Mouse (Mus musculus) hindbrain, embryonic 10.5 days (tissue): ENCODE data around the gene Best1. TPM values are rescaled to one million over a fixed set of nuclear protein-coding genes. Genes with fewer than 3 reads are reported as not detected.

ENCODE experiments used
- DNase-seq: peaks from one replicate; pipeline ENCODE4 v3.0.0-alpha.2; 2017; ENCODE audit warnings: low spot score
- H3K27ac ChIP-seq: fragments of 300-500 bp; sonication (generic); 2 replicates; pipeline ENCODE4 v1.5.1; 2016; ENCODE audit warnings: mild to moderate bottlenecking, moderate library complexity
- H3K27me3 ChIP-seq: fragments of 300-500 bp; sonication (generic); 2 replicates; pipeline ENCODE4 v1.6.1; 2016; ENCODE audit warnings: mild to moderate bottlenecking; ENCODE audit not compliant: poor library complexity, insufficient read depth, severe bottlenecking
- H3K36me3 ChIP-seq: fragments of 300-500 bp; sonication (generic); 2 replicates; pipeline ENCODE4 v1.6.1; 2016; ENCODE audit warnings: mild to moderate bottlenecking, moderate library complexity
- H3K4me1 ChIP-seq: fragments of 300-500 bp; sonication (generic); replicated peaks from 2 replicates; pipeline ENCODE4 v1.6.1; 2016; ENCODE audit warnings: mild to moderate bottlenecking
- H3K4me3 ChIP-seq: fragments of 300-500 bp; sonication (generic); 2 replicates; pipeline ENCODE4 v1.5.1; 2016; ENCODE audit warnings: mild to moderate bottlenecking, moderate library complexity
- H3K9me3 ChIP-seq: fragments of 300-500 bp; sonication (generic); 2 replicates; pipeline ENCODE4 v1.6.1; 2016; ENCODE audit warnings: mild to moderate bottlenecking, moderate library complexity
- WGBS: fragments of 180-500 bp; shearing (Covaris S2); methylation state at CpG from one replicate; pipeline ENCODE4 v1.1.7; 2016; 5-methylcytosine and 5-hydroxymethylcytosine counted together
- polyA plus RNA-seq: library from polyadenylated mRNA; unstranded; fragments of >200 nt; fragmentation: Nextera tagmentation; extraction: Ambion mirVana; gene quantifications from 2 replicates; pipeline ENCODE4 v1.2.1, GENCODE M21; 2016

Best1 gene
- polyA plus RNA-seq, 1 experiment from 2014 or later = 1.8 TPM

GRCm38 (mm10) chr19:9964205-9964916, 37.1 kb downstream of the Best1 start:
- no peaks in the 10 kb centered on the region for H3K27me3 ChIP-seq
- WGBS = 26% methylated on average over 7 of the region's 7 CpGs
- H3K4me3 ChIP-seq = no peak overlapping the region
- peaks cover 9% of the 10 kb centered on the region; the same call in 1 of the 2 replicates for H3K4me1 ChIP-seq
- 0 out of 2 replicates have a peak overlapping the region, but pooled peaks have one; percentile 24 for H3K27ac ChIP-seq
- H3K9me3 ChIP-seq = no peaks in the 10 kb centered on the region
- H3K36me3 ChIP-seq = no peaks in the 10 kb centered on the region
- DNase-seq = no peak

- H3K4me1 ChIP-seq = peaks cover 13% of the 10 kb centered on the region; the same call in 1 of the 2 replicates
- no peaks in the 10 kb centered on the region for H3K9me3 ChIP-seq
- no peak for DNase-seq
- no peaks in the 10 kb centered on the region for H3K27me3 ChIP-seq
- H3K27ac ChIP-seq = no peak overlapping the region
- H3K4me3 ChIP-seq = no peak overlapping the region
- WGBS = 80% methylated on average over 5 of the region's 5 CpGs
- no peaks in the 10 kb centered on the region for H3K36me3 ChIP-seq
These were observed 40.7 kb downstream of the Best1 start for GRCm38 (mm10) chr19:9960769-9961168.

- no peaks in the 10 kb centered on the region for H3K9me3 ChIP-seq
- H3K27ac ChIP-seq = no peak overlapping the region
- 87% methylated on average over 5 of the region's 5 CpGs for WGBS
- H3K36me3 ChIP-seq = no peaks in the 10 kb centered on the region
- DNase-seq = no peak
- H3K4me3 ChIP-seq = no peak overlapping the region
- peaks cover 18% of the 10 kb centered on the region for H3K4me1 ChIP-seq
- no peaks in the 10 kb centered on the region for H3K27me3 ChIP-seq
These were observed 43.5 kb downstream of the Best1 start for GRCm38 (mm10) chr19:9957965-9958364.

GRCm38 (mm10) chr19:9956624-9957388, 44.6 kb downstream of the Best1 start:
- Histone ChIP-seq H3K4me3 (no peak overlapping the region), H3K36me3 (no peaks in the 10 kb centered on the region), H3K27me3 (no peaks in the 10 kb centered on the region), H3K4me1 (peaks cover 18% of the 10 kb centered on the region), H3K9me3 (no peaks in the 10 kb centered on the region), H3K27ac (no peak overlapping the region)
- DNase-seq = no peak
- 79% methylated on average over 4 of the region's 4 CpGs for WGBS

- DNase-seq = no peak
- H3K4me3 ChIP-seq = no peak overlapping the region
- no peaks in the 10 kb centered on the region for H3K27me3 ChIP-seq
- no peak overlapping the region for H3K27ac ChIP-seq
- no peaks in the 10 kb centered on the region for H3K9me3 ChIP-seq
- H3K4me1 ChIP-seq = peaks cover 18% of the 10 kb centered on the region
- H3K36me3 ChIP-seq = no peaks in the 10 kb centered on the region
- 86% methylated on average over 1 of the region's 1 CpGs for WGBS
These were observed 46.0 kb downstream of the Best1 start for GRCm38 (mm10) chr19:9955438-9955837.

GRCm38 (mm10) chr19:9954811-9955202, 46.6 kb downstream of the Best1 start:
- peak overlapping the region; percentile 14 for H3K27ac ChIP-seq
- H3K27me3 ChIP-seq = no peaks in the 10 kb centered on the region
- no peaks in the 10 kb centered on the region for H3K9me3 ChIP-seq
- H3K36me3 ChIP-seq = no peaks in the 10 kb centered on the region
- no peak for DNase-seq
- H3K4me1 ChIP-seq = peaks cover 18% of the 10 kb centered on the region
- H3K4me3 ChIP-seq = no peak overlapping the region
- WGBS = 40% methylated on average over 5 of the region's 5 CpGs

GRCm38 (mm10) chr19:9954055-9954810, 47.2 kb downstream of the Best1 start:
- peak; percentile 46 for DNase-seq
- peak overlapping the region; percentile 14; the same call in 1 of the 2 replicates for H3K27ac ChIP-seq

GRCm38 (mm10) chr19:9952912-9953311, 48.5 kb downstream of the Best1 start:
- no peak overlapping the region for H3K27ac ChIP-seq
- no peaks in the 10 kb centered on the region for H3K9me3 ChIP-seq
- no peak overlapping the region for H3K4me3 ChIP-seq
- H3K27me3 ChIP-seq = no peaks in the 10 kb centered on the region
- WGBS = 88% methylated on average over 3 of the region's 3 CpGs
- peaks cover 18% of the 10 kb centered on the region for H3K4me1 ChIP-seq
- H3K36me3 ChIP-seq = no peaks in the 10 kb centered on the region
- DNase-seq = no peak

More at GRCm38 (mm10) chr19:9954055-9954810, 47.2 kb downstream of the Best1 start:
- Histone ChIP-seq H3K9me3 (no peaks in the 10 kb centered on the region), H3K27me3 (no peaks in the 10 kb centered on the region), H3K4me1 (peaks cover 18% of the 10 kb centered on the region), H3K36me3 (no peaks in the 10 kb centered on the region), H3K4me3 (no peak overlapping the region)
- WGBS = 46% methylated on average over 7 of the region's 7 CpGs

- H3K4me3 ChIP-seq = no peak overlapping the region
- no peaks in the 10 kb centered on the region for H3K9me3 ChIP-seq
- 79% methylated on average over 3 of the region's 3 CpGs for WGBS
- H3K27ac ChIP-seq = no peak overlapping the region
- no peaks in the 10 kb centered on the region for H3K27me3 ChIP-seq
- H3K36me3 ChIP-seq = no peaks in the 10 kb centered on the region
- peaks cover 18% of the 10 kb centered on the region for H3K4me1 ChIP-seq
- DNase-seq = no peak
These were observed 49.0 kb downstream of the Best1 start for GRCm38 (mm10) chr19:9952390-9952789.

- H3K27me3 ChIP-seq = no peaks in the 10 kb centered on the region
- H3K4me1 ChIP-seq = peaks cover 16% of the 10 kb centered on the region
- H3K36me3 ChIP-seq = no peaks in the 10 kb centered on the region
- no peaks in the 10 kb centered on the region for H3K9me3 ChIP-seq
- no peak overlapping the region for H3K27ac ChIP-seq
- WGBS = 93% methylated on average over 3 of the region's 3 CpGs
- H3K4me3 ChIP-seq = no peak overlapping the region
- no peak for DNase-seq
These were observed 54.4 kb downstream of the Best1 start for GRCm38 (mm10) chr19:9946986-9947385.

GRCm38 (mm10) chr19:9945800-9946564, 55.5 kb downstream of the Best1 start:
- Histone ChIP-seq H3K4me1 (peaks cover 26% of the 10 kb centered on the region), H3K4me3 (no peak overlapping the region), H3K9me3 (no peaks in the 10 kb centered on the region), H3K36me3 (no peaks in the 10 kb centered on the region), H3K27me3 (no peaks in the 10 kb centered on the region), H3K27ac (no peak overlapping the region)
- DNase-seq = no peak
- 91% methylated on average over 8 of the region's 8 CpGs for WGBS
